Mouse (Mus musculus) olfactory bulb, adult 2 months (tissue): ENCODE data around the gene E2f4.

Experiments
- CTCF ChIP-seq: fragments of 200-500 bp; IDR thresholded peaks from 2 replicates; pipeline ENCODE4 v1.5.1; 2012; ENCODE audit warnings: low read depth, mild to moderate bottlenecking, low read length, moderate library complexity; ENCODE audit not compliant: insufficient read depth
- POLR2A ChIP-seq: fragments of 200-500 bp; IDR thresholded peaks from 2 replicates; pipeline ENCODE4 v1.6.1; 2012; ENCODE audit warnings: mild to moderate bottlenecking, low read depth, low read length, moderate library complexity; ENCODE audit not compliant: insufficient read depth

DNA sequence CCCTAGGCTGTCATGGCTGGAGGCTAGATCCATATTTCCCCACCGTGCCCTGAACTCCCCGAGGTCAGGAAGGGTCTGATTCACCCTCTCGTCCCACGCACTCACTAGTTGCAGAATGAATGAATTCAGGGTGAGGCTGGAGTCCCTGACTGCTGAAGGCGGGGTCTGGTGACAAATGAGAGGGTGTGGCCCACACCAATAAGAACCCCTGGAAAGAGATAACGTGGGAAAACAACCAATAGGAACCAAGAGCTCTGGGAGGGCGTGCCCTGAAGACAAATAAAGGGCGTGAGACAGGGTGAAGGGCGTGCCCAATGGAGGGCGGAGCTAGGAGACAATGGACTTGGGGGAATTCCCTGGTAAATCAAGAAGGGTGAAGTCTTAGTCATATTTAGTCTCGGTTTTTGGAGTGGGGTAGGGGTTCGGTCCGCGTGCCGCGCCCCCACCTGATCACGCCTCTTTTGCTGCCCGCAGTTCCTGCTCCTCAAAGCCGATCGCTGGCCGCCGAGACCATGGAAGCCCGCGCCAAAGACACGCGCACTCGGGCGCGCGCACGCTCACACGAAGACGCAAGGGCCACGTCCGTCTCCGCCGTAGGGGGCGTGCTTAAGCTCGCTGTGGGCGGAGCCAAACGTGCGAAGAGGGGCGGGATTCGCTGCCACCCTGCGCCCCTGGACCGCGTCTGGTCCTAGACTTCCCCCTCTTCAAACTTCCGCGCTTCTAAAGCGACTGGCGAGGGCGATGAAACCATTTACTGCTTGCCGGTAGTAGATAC, 8.3 kb upstream of the E2f4 start:
- no peak for TF ChIP-seq CTCF
- TF ChIP-seq POLR2A: peak; percentile 88
